Mouse (Mus musculus) adrenal gland, postnatal 25 days (tissue): ENCODE results near the gene Rab6b. TPM values are rescaled to one million over a fixed set of nuclear protein-coding genes. Genes with fewer than 3 reads are reported as not detected.

Experiments used
- DNase-seq: peaks from one replicate; pipeline ENCODE4 v3.0.0; 2021; ENCODE audit warnings: mixed read lengths
- long read RNA-seq: library from polyadenylated mRNA; stranded (forward); transcript quantifications from one replicate; pipeline ENCODE4 v2.0.0, GENCODE M21; 2021
- total RNA-seq: library from RNA; stranded (reverse); gene quantifications from 2 replicates; pipeline ENCODE4 v1.2.3, GENCODE M21; 2021

Gene Rab6b
- total RNA-seq = 2.1 TPM in 2 replicates
- long read RNA-seq, full-length matches to known transcripts = 1 of 2 reads
- long read RNA-seq, partial matches to known transcripts = 0 of 2 reads
- long read RNA-seq, other reads (novel, unspliced or antisense) = 1 of 2 reads

DNA sequence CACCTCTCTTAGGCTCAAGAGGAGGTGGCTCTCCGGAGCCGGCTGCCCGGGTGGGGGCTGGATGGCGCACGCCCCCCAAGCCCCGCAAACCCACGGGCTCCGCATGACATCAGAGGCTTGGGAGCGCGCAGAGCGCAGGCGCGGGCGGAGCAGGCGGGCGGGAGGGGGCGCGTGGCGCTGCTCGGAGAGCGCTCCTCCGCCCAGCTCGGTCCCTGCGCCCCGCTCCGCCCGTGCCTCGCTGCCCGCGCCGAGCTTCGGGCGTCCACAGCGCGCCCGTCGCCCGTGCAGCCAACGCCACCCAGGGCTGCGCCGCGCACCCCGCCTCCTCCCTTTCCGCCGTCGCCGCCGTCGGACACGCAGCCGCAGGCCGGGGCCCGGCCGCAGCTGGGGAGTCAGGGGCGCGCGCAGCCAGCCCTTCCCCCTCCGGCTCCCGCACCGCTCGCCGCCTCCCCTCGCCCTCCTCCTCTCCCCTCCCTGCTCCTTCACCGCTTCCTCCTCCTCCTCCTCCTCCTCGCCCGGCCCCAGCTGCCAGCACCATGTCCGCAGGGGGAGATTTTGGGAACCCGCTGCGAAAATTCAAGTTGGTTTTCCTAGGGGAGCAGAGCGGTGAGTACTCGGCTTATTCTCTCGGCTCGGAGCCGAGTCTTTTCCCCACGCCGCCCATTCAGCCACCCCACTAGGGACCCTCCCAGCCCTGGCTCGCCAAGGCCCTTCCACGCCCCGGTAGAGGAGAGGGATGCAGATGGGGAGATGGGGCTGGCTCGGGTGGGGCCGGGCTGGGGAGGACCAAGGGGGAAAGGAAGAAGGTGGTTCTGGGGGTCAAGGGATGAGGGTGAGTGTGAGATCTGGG, at the start of gene Rab6b:
Gene Rab6b (plus strand): TSS at position 167 of the 850 bp plus-strand sequence.
- peak; percentile 61 for DNase-seq

DNA sequence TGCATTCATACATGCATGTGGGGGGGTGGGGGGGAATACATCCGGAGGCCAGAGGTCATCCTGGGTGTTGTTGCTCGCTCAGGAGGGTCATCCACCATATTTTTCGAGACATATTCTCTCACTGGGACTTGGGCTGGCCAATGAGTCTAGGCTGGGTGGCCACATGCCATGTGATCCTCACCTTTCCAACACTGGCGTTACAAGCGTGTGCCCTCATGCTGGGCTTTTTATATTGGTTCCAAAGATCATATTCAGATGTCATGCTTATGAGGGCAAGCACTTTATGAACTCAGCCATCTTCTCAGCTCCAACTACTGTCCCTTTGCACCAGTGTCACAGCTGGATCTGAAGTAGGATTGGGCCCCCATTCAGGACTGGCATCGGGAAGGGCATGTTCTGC, 48.0 kb upstream of the Rab6b start:
- DNase-seq = no peak

DNA sequence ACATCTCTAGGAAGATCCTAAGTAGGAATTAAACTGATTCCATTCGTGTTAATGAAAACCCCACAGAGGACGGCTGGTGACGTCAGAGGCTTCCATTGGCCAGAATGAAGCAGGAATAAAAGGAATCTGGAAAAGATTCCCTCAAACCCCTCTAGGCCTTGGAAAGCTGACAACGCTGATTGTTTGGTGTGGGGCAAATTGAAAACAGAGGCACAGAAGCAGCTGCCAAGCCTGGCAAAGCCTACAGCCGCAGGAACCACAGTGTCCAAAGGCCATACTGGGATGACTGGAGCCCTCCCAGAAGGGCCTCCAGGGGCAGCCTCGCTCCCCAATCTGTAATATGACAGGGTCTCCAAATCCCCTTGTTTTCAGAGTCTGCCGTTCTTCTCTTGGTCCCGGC, 44.7 kb upstream of the Rab6b start:
- no peak for DNase-seq

- no peak for DNase-seq
Measured at GRCm38 (mm10) chr9:103067651-103068050, 43.9 kb upstream of the Rab6b start.

DNA sequence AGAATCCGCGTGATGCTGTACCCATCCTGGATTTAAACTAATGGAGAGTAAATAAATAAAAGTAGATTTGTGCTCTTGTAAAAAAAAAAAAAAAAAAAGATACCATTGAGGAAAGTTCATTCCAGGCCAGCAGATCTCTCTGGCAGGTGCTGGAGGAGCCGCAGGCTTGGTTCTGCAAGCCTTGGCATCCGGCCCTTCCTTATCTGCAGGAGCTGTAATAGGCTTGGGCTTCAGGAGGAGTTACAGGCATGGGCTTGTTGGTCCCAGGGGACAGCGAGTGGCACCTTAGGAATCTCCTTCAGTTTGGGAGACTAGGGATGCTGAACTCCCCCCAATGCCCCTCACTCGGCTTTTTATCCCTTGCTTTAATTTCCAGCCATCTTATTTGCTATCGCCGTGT, 42.8 kb upstream of the Rab6b start:
- no peak for DNase-seq

DNA sequence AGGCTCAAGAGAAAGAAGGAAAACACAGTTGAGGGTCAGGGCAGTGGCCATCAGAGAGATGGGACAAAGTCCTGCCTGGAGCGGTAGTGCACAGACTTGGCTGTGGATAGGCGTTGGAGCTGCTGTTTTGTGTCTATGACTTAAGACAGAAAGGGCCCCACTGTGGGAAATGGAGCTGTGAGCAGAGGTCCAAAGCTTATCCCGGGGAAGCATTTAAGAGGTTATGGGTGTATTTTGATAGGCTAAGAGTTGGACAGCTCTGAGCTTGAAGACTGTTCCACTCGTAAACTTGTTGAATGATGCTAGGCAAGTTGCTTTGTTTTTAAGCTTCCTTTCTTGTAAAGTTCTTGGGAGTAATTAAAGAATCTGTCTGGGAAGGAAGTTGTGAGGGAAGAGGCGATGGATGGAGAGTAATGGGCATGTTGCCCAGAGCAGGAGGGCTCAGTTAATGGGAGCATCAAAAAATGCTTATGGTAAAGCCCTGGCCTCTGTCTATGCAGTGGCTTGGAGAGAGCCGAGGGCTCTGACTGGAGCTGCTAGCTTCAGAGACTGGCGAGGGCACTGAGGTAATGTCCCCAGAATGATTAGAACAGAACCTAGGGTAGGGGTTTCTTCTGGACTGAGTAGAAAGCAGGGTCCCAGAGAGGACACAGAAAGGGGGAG, 39.9 kb upstream of the Rab6b start:
- no peak for DNase-seq

GRCm38 (mm10) chr9:103072204-103072599, 39.4 kb upstream of the Rab6b start:
- DNase-seq = no peak

- DNase-seq = peak; percentile 46
Measured at GRCm38 (mm10) chr9:103072926-103073515, 38.6 kb upstream of the Rab6b start.

DNA sequence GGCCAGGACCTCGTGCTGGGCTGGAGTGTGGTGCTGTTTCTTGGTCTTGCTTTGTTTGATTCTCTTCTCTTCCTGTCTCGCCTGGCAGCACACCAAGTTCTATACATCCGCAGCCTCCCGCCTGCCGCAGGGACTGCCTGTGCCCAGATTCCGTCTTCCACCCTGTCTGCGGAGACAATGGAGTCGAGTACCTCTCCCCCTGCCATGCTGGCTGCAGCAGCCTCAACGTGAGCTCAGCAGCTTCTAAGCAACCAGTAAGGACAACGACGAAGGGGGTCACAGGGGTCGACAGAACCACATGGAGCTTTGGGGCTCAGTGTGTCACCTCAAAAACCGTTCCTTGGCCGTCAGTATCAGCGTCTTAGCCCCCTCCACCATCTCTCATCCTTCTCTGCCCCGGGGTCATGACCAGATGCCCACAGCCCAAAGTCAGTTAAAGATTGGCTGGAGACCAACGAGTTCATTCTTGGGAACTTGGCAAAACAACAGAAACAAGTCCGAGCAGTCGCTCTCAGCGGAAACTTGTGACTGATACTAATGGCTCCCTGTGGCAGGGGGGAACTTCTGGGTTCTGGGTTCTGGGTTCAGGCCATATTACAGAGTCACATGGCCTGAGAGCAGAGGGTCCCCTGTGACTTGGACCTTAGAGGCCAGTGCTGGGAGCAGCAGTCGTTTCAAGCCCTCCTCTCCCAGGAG, 34.6 kb upstream of the Rab6b start:
- DNase-seq = no peak

GRCm38 (mm10) chr9:103078194-103078691, 33.3 kb upstream of the Rab6b start:
- no peak for DNase-seq

GRCm38 (mm10) chr9:103080211-103080610, 31.4 kb upstream of the Rab6b start:
- no peak for DNase-seq

DNA sequence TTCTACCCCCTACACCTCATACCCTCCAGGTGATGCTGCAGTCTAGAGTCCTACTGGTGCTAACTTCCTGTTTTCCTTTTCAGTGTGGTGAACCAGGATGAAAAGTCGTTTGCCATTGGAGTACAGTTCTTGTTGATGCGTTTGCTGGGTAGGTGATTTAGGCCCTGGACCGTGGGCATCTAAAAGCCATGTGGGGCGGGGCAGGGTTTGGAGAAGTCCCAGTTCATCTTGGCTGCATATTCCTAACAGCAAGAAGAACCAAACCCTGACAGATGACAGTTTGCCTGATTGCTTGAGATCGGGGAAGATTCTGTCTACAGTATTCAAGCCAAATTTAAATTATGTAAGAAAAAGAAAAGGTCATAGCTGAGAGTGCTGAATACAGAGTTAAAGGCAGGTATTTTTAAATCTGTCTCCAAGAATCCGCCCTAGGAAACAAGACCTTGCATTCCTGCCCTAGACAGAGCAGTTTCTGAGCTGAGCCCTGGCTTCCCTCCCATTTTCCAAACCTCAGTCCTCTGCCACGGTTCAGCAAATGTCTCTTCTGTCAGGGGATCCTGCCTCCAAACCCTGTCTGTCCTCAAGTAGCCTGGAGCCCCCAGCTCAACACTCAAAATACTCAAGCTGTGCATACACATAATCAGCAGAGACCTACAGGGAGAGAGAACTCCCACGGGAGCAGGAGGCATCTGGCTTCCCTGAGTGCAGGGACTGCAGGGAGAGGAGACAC, 29.2 kb upstream of the Rab6b start:
- no peak for DNase-seq

DNA sequence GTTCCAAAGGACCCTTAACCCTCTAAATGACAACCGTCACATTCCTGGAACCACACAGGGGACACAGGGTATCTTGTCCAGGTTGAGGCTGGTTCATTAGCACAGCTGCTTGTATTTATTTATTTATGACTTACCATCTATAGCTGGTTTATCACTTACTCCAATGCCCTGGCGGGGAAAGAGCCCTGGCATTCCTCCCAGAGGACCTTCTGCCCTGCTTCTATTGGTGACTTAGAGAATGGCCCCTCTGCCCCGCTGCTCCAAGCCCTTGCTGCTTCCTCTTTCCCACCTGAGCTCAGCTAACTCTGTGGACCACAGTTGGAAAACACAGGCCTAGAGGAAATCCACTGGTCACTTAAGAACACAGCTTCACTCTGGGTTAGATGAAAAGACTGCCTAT, 28.2 kb upstream of the Rab6b start:
- no peak for DNase-seq

- DNase-seq = no peak
Measured at GRCm38 (mm10) chr9:103086736-103087135, 24.9 kb upstream of the Rab6b start.

GRCm38 (mm10) chr9:103087301-103087700, 24.3 kb upstream of the Rab6b start:
- no peak for DNase-seq

DNA sequence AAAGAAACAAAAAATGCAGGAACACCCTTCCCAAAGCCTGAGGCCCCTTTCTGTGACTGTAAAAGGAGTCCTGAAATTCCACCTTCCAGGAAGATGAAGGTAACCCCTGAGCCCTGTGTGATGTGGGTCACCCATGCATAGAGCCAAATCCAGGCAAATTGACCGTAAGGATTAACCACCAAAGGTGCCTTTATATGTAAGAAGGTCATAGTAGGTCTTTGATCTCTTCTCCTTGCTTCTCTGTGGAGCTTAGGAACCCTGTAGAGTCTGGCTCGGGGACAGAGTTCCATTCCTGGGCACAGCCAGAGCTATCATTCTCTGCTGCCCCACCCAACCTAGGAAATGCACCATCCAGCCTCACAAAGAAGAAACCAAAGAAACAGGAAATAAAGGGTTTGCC, 22.9 kb upstream of the Rab6b start:
- DNase-seq = no peak

DNA sequence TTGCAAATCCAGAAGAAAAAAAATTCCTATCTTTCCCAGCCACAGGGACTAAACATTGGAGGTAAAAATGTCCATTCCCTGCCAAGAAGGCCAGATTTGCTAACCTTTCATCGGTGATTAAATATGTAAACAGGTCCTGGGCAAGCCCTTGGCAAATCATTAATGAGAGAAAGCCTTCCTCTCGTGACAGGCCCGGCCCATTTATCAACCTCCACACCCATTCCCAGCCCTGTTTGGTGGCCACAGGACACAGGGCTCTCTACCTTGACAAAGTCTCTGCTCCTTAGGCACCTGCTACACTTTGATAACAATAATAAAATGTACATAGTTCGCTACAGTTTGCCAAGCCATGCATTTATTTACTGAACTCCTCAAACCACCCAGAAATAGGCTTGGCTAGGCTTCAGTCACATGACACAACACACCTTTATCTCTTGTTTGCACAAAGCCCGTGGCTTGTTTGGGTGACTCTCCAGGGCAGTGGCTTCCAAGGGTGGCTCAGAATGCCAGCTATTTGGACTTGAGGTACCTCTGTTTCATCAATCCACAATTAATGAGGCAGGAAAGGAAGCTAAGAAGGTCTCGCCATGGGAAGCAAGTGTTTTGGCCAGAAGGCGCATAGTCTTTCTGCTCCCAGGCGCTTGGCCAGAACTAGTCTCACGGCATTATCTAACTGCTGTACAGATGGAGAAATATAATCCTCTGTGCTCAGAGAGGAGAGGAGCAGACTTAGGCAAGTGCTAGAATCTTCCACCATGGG, 21.3 kb upstream of the Rab6b start:
- DNase-seq = no peak

DNA sequence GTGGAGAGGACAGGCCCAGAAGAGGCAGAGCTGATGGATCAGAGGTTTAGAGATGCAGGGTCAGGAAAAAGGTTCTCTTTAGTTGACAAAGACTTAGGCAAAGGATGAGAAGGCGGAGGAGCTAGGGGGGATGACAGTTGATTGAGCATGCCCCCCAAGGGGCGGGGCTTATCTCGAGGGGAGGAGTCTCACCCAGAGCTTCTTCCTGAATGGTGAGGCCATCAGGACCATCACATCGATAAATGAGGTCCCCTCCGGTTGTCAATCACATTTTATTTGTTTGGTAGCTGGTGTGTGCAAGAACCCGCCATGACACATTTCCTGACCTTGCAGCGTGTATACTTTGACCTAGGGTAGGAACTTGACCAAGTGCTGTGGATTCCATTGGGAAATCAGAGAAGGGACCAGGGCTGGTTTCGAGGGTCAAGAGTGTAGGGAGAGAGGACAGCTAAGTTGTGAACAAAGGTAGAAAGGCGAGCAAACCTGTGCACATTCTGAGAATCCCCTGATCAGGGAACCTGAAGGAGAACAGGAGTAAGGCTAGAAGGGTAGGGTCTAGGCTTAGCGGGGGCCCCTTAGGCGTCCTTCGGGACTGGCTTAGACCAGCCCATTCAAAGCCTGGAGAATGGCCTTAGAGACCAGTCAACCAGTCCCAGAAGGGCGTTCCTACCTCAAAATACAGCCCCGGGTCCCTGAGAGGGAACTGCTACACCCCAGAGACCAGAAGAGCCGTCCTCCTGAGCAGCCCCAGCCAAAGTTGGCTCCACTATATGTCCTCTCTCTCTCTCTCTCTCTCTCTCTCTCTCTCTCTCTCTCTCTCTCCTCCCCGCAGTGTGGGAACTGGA, 20.3 kb upstream of the Rab6b start:
- no peak for DNase-seq

DNA sequence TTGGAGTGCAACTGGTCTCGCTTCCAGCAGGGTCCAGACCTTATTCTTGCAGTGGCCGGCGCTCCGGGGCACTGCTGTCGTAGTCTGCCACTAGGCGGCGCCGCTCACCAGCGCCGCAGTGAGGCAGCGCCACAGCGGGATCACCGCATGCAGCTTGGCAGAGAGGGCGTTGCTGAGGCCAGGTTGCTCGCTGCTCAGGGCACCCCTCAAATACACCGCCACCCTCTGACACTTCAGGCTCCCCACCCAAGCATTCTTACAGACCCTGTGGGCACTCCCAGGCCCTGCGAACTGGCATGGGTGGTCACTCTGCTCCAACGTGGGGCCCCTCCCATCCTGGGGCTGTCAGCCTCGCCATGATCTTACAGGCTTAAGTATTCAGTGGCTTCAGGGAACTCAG, 19.3 kb upstream of the Rab6b start:
- peak; percentile 82 for DNase-seq

DNA sequence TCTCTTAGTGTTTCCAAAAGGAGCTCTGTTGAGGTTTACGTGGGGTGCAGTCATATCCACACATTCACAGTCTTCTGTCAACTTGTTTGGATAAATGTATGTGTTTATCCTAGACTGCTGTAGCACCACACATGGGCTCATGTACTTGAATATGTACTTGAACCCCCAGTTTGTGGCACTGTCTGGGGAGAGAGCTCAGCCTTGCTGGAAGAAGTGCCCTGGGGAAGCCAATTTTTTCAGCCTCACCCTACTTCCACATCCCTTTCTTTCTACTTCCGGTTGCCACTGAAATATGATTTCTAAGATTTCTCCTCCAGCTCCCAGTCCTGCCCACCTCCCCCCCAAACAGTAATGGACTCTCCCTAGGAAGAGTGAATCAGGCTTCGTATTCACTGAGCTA, 17.9 kb upstream of the Rab6b start:
- no peak for DNase-seq
